Mouse (Mus musculus) midbrain, embryonic 15.5 days (tissue): ENCODE data around the gene Galr3. TPM values are rescaled to one million over a fixed set of nuclear protein-coding genes. Genes with fewer than 3 reads are reported as not detected.

Experiments used
- ATAC-seq: fragments of 200-750 bp; cut with Nextera tagmentation; replicated peaks from 2 replicates; pipeline ENCODE4 v1.8.0; 2017; ENCODE audit warnings: moderate TSS enrichment
- H3K27ac ChIP-seq: fragments of 300-500 bp; sonication (generic); 2 replicates; pipeline ENCODE4 v1.5.1; 2015; ENCODE audit warnings: mild to moderate bottlenecking, inconsistent platforms
- H3K27me3 ChIP-seq: fragments of 300-500 bp; sonication (generic); replicated peaks from 2 replicates; pipeline ENCODE4 v1.6.1; 2015; ENCODE audit warnings: inconsistent platforms
- H3K36me3 ChIP-seq: fragments of 300-500 bp; sonication (generic); replicated peaks from 2 replicates; pipeline ENCODE4 v1.6.1; 2015; ENCODE audit warnings: inconsistent platforms
- H3K4me1 ChIP-seq: fragments of 300-500 bp; sonication (generic); 2 replicates; pipeline ENCODE4 v1.6.1; 2015; ENCODE audit warnings: inconsistent platforms
- H3K4me2 ChIP-seq: fragments of 300-500 bp; sonication (generic); 2 replicates; pipeline ENCODE4 v1.6.1; 2015; ENCODE audit warnings: inconsistent platforms, mild to moderate bottlenecking, moderate library complexity
- H3K4me3 ChIP-seq: fragments of 300-500 bp; sonication (generic); 2 replicates; pipeline ENCODE4 v1.5.1; 2015; ENCODE audit warnings: mild to moderate bottlenecking, inconsistent platforms
- H3K9ac ChIP-seq: fragments of 300-500 bp; sonication (generic); 2 replicates; pipeline ENCODE4 v1.6.1; 2015; ENCODE audit warnings: mild to moderate bottlenecking, inconsistent platforms
- H3K9me3 ChIP-seq: fragments of 300-500 bp; sonication (generic); 2 replicates; pipeline ENCODE4 v1.6.1; 2016; ENCODE audit warnings: inconsistent platforms
- WGBS: fragments of 180-500 bp; shearing (Covaris S2); methylation state at CpG from one replicate; pipeline ENCODE4 v1.1.7; 2015; ENCODE audit warnings: mixed read lengths; 5-methylcytosine and 5-hydroxymethylcytosine counted together
- polyA plus RNA-seq: library from polyadenylated mRNA; unstranded; fragments of >200 nt; fragmentation: Nextera tagmentation; extraction: Ambion mirVana; gene quantifications from 2 replicates; pipeline ENCODE4 v1.2.1, GENCODE M21; 2015

Galr3 gene
- polyA plus RNA-seq, 1 experiment from 2014 or later, result not detected

GRCm38 (mm10) chr15:79065086-79065770 lies 23.5 kb downstream of the Galr3 start:
- Histone ChIP-seq H3K27ac (no peak overlapping the region), H3K4me3 (no peak overlapping the region), H3K27me3 (no peaks in the 10 kb centered on the region), H3K9ac (no peak overlapping the region), H3K4me1 (peaks cover 22% of the 10 kb centered on the region), H3K9me3 (no peaks in the 10 kb centered on the region), H3K36me3 (peaks cover 6% of the 10 kb centered on the region; the same call in 1 of the 2 replicates), H3K4me2 (no peak overlapping the region)
- WGBS, result 72% methylated on average over 8 of the region's 8 CpGs
- no peak for ATAC-seq

GRCm38 (mm10) chr15:79066276-79066675 lies 24.6 kb downstream of the Galr3 start:
- no peak overlapping the region for H3K9ac ChIP-seq
- no peak overlapping the region for H3K4me2 ChIP-seq
- H3K4me3 ChIP-seq, result no peak overlapping the region
- no peaks in the 10 kb centered on the region for H3K9me3 ChIP-seq
- H3K27me3 ChIP-seq, result no peaks in the 10 kb centered on the region
- ATAC-seq, result no peak
- H3K4me1 ChIP-seq, result peaks cover 17% of the 10 kb centered on the region
- WGBS, result 63% methylated on average over 2 of the region's 2 CpGs
- no peak overlapping the region for H3K27ac ChIP-seq
- H3K36me3 ChIP-seq, result no peaks in the 10 kb centered on the region

DNA sequence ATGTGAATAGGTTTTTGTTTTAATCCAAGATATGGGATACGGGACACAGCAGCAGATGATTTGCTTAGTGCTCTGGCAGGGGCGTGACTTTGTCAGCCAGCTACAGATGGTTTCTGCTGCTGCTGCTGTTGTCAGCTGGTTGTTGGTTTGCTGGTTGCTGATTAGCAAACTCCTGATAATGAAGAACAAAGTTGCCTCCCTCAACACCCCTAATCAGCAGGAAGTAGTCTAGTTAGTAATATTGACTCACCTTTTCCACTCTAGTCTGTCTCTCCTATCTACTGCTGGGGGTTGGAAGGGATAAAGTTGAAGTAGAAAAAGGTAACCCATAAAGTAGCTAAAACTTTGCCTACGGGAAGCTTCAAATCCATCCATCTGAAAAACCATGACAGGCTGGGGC lies 25.9 kb downstream of the Galr3 start:
- Histone ChIP-seq H3K9ac (no peak overlapping the region), H3K4me2 (no peak overlapping the region), H3K4me3 (no peak overlapping the region), H3K36me3 (no peaks in the 10 kb centered on the region), H3K4me1 (peaks cover 7% of the 10 kb centered on the region), H3K27me3 (no peaks in the 10 kb centered on the region), H3K9me3 (no peaks in the 10 kb centered on the region), H3K27ac (no peak overlapping the region)
- ATAC-seq, result no peak
- 76% methylated on average over 3 of the region's 3 CpGs for WGBS

- no peak for ATAC-seq
- peaks cover 5% of the 10 kb centered on the region for H3K4me1 ChIP-seq
- no peaks in the 10 kb centered on the region for H3K27me3 ChIP-seq
- H3K4me3 ChIP-seq, result no peak overlapping the region
- no peak overlapping the region for H3K4me2 ChIP-seq
- no peak overlapping the region for H3K27ac ChIP-seq
- H3K9me3 ChIP-seq, result no peaks in the 10 kb centered on the region
- H3K9ac ChIP-seq, result no peak overlapping the region
- H3K36me3 ChIP-seq, result no peaks in the 10 kb centered on the region
- WGBS, result 86% methylated on average over 3 of the region's 3 CpGs
These were observed 26.7 kb downstream of the Galr3 start for GRCm38 (mm10) chr15:79068416-79068815.

DNA sequence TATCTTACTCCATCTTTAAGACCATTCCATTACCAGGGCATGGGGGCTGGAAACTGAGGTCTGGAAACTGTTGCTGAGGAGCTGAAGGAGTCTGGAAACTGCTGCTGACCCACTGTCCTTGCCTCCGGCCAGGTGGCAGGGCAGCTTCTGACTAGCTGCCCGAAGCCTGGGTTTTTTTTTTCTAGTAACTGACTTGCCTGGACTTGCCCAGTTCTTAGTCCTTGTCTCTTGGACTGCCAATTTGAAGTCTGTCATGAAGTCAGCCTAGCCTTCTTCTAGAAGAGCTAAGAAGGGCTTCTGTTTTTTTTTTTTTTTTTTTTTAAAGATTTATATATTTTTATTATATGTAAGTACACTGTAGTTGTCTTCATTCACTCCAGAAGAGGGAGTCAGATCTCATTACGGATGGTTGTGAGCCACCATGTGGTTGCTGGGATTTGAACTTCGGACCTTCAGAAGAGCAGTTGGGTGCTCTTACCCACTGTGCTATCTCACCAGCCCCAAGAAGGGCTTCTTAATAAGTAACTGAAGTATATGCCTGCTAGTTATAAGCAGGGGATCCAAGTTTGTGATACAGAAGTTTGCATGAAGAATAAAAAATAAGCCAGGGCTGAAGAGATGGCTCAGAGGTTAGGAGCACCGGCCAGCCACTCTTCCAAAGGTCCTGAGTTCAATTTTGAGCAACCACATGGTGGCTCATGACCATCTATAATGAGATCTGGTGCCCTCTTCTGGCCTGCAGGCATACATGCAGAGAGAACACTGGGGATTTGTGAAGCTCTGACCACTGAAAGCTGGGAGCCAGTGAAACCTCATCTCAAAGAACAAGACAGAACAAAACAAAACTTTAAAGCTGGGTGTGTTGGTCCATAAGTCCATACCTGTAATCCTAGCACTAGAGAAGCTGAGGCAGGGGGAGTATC lies 29.7 kb downstream of the Galr3 start:
- Histone ChIP-seq H3K4me1 (peaks cover 16% of the 10 kb centered on the region), H3K4me3 (no peak overlapping the region), H3K27ac (no peak overlapping the region), H3K9ac (no peak overlapping the region), H3K36me3 (no peaks in the 10 kb centered on the region), H3K4me2 (no peak overlapping the region), H3K9me3 (no peaks in the 10 kb centered on the region), H3K27me3 (no peaks in the 10 kb centered on the region)
- 69% methylated on average over 5 of the region's 5 CpGs for WGBS
- ATAC-seq, result no peak

DNA sequence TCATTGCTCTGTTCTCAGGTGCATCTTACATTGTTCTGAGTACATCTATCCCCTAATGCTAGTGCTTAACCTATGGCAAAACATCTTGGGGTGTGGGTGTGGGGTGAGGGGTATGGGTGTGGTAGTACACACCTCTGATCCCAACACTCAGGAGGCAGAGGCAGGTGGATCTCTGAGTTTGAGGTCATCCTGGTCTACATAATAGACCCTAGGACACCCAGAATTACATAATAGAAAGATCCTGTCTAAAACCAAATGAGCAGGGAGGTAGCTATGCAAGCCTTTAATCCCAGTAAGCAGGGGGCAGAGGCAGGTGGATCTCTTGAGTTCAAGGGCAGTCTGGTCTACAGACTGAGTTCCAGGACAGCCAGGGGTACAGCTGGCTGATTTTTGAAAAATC lies 32.1 kb downstream of the Galr3 start:
- ATAC-seq, result no peak
- H3K9me3 ChIP-seq, result no peaks in the 10 kb centered on the region
- no peak overlapping the region for H3K4me2 ChIP-seq
- H3K4me1 ChIP-seq, result peaks cover 23% of the 10 kb centered on the region
- H3K4me3 ChIP-seq, result no peak overlapping the region
- H3K27me3 ChIP-seq, result no peaks in the 10 kb centered on the region
- no peak overlapping the region for H3K9ac ChIP-seq
- H3K27ac ChIP-seq, result no peak overlapping the region
- peaks cover 16% of the 10 kb centered on the region for H3K36me3 ChIP-seq

DNA sequence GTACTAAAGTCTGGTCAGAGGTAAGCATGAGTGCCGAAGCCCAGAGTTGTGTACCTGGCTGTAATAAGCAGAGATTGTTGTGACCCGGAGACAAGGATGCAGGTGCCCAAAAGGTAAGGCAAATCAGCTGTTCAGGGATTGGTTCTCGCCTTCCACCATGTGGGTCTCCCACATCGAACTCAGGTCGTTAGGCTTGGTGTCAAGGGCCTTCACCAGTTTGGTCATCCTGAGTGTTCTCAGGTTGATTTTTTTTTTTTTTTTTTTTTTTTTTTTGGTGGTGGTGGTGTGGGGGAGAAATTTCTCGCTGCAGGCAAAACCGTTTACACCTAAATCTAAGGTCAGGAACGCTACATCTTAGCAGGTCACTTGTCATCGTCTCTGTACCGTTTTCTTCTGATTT lies 32.8 kb downstream of the Galr3 start:
- no peaks in the 10 kb centered on the region for H3K9me3 ChIP-seq
- peaks cover 23% of the 10 kb centered on the region for H3K4me1 ChIP-seq
- H3K27me3 ChIP-seq, result no peaks in the 10 kb centered on the region
- H3K9ac ChIP-seq, result peak overlapping the region; percentile 28; the same call in 1 of the 2 replicates
- H3K4me3 ChIP-seq, result peak overlapping the region; percentile 85
- H3K4me2 ChIP-seq, result peak overlapping the region; percentile 89
- 41% methylated on average over 10 of the region's 10 CpGs for WGBS
- H3K36me3 ChIP-seq, result peaks cover 17% of the 10 kb centered on the region
- peak overlapping the region; percentile 73; the same call in 1 of the 2 replicates for H3K27ac ChIP-seq
- no peak for ATAC-seq

DNA sequence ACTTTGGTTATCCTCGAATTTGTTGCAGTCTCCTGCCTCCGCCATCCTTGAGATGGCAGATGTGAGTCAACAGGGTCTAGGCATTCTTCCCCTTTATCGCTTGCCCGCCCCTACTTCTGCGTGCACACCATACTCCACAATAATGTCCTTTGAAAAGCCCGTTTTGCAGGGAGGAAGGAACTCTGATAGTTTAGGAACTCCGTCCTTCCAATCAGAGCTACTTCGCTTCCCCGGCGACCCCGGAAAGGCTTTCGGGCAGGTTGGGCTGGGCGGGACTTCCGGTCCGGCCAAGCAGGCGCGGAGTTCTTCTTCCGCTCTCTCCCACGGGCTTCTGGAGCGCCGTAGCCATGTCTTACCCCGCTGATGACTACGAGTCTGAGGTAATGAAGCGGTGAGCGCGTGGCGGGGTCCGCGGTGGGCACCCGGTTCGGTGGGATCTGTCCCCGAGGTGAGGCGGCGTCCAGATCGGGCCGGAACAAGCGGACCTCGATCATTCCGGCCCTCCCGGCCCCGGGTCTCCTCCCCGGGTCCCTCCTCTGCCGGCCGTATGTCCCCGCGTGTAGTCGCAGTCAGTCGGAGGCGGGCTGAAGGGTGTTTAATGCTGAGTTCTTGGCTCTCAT lies 33.3 kb downstream of the Galr3 start, which contains the start of gene Eif3l:
Eif3l (plus strand) TSS at position 267 of the 620 bp plus-strand sequence.
- Histone ChIP-seq H3K4me2 (peak within 1 kb of the TSS; percentile 89), H3K4me1 (peaks cover 23% of the 10 kb centered on the region), H3K9me3 (no peaks in the 10 kb centered on the region), H3K36me3 (peaks cover 23% of the 10 kb centered on the region), H3K27me3 (no peaks in the 10 kb centered on the region), H3K27ac (peak within 1 kb of the TSS; percentile 73), H3K9ac (peak within 1 kb of the TSS; percentile 81), H3K4me3 (peak within 1 kb of the TSS; percentile 85)
- peak; percentile 93 for ATAC-seq
- WGBS, result 1% methylated on average over 48 of the region's 49 CpGs

GRCm38 (mm10) chr15:79075658-79076365 lies 34.1 kb downstream of the Galr3 start:
- Histone ChIP-seq H3K9ac (peak overlapping the region; percentile 81), H3K27ac (no peak overlapping the region), H3K27me3 (no peaks in the 10 kb centered on the region), H3K4me3 (peak overlapping the region; percentile 85), H3K4me2 (peak overlapping the region; percentile 89), H3K36me3 (peaks cover 26% of the 10 kb centered on the region), H3K4me1 (peaks cover 23% of the 10 kb centered on the region), H3K9me3 (no peaks in the 10 kb centered on the region)
- 40% methylated on average over 15 of the region's 15 CpGs for WGBS
- ATAC-seq, result no peak

- peaks cover 62% of the 10 kb centered on the region for H3K36me3 ChIP-seq
- ATAC-seq, result no peak
- 98% methylated on average over 7 of the region's 7 CpGs for WGBS
These were observed 37.9 kb downstream of the Galr3 start for GRCm38 (mm10) chr15:79079567-79079966.

DNA sequence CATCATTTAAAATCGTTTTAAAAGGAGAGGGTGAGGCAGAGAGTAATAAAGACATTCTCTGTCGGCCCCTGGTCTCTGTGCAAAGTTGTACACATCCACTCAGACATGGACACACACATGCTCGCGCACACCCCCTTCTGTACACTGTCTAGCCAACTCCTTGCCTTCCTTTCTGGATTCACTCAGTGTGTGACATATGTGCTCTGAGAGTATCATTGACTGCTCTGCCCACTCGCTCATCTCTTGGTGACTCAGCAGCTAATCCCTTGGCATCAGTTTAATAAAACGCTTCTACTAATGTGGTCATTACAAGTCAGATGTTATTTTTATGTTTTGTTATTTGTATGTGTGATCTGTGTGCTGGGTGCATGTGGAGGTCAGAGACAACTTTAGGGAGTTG lies 50.6 kb downstream of the Galr3 start:
- H3K36me3 ChIP-seq, result peaks cover 59% of the 10 kb centered on the region
- 92% methylated on average over 6 of the region's 6 CpGs for WGBS
- no peaks in the 10 kb centered on the region for H3K9me3 ChIP-seq
- no peaks in the 10 kb centered on the region for H3K27me3 ChIP-seq
- no peak overlapping the region for H3K4me2 ChIP-seq
- ATAC-seq, result no peak
- no peak overlapping the region for H3K4me3 ChIP-seq
- no peak overlapping the region for H3K9ac ChIP-seq
- no peak overlapping the region for H3K27ac ChIP-seq
- H3K4me1 ChIP-seq, result no peaks in the 10 kb centered on the region

More at GRCm38 (mm10) chr15:79079567-79079966, 37.9 kb downstream of the Galr3 start:
- Histone ChIP-seq H3K9ac (no peak overlapping the region), H3K27me3 (no peaks in the 10 kb centered on the region), H3K4me1 (peaks cover 18% of the 10 kb centered on the region), H3K27ac (no peak overlapping the region), H3K4me2 (no peak overlapping the region), H3K4me3 (no peak overlapping the region), H3K9me3 (no peaks in the 10 kb centered on the region)
